Mouse (Mus musculus) G1E (cell line): ENCODE data around the gene Satb1. TPM values are rescaled to one million over a fixed set of nuclear protein-coding genes. Genes with fewer than 3 reads are reported as not detected.

Experiments
- ATAC-seq: 2 replicates; pipeline ENCODE4 v1.8.0; 2016; ENCODE audit warnings: mild to moderate bottlenecking; ENCODE audit not compliant: insufficient number of reproducible peaks, poor library complexity, low FRiP score, severe bottlenecking; ENCODE audit errors: extremely low read depth
- DNase-seq: peaks from one replicate; pipeline ENCODE4 v3.0.0; 2012; ENCODE audit warnings: low spot score
- H3K27me3 ChIP-seq: 2 replicates; pipeline ENCODE4 v1.6.1; 2012; ENCODE audit warnings: mild to moderate bottlenecking, low read length, inconsistent platforms; ENCODE audit not compliant: insufficient read depth
- H3K36me3 ChIP-seq: replicated peaks from 2 replicates; pipeline ENCODE3; 2012; ENCODE audit warnings: mild to moderate bottlenecking, inconsistent platforms
- H3K4me1 ChIP-seq: 2 replicates; pipeline ENCODE4 v1.6.1; 2012; ENCODE audit warnings: low read depth, low read length, inconsistent platforms, mixed read lengths; ENCODE audit not compliant: insufficient read depth
- H3K4me3 ChIP-seq: 2 replicates; pipeline ENCODE4 v1.5.1; 2012; ENCODE audit warnings: low read depth, mild to moderate bottlenecking, inconsistent platforms, low read length, moderate library complexity, mixed read lengths
- H3K9me3 ChIP-seq: replicated peaks from 2 replicates; pipeline ENCODE4 v1.6.1; 2012; ENCODE audit warnings: inconsistent platforms
- CTCF ChIP-seq: IDR thresholded peaks from 2 replicates; pipeline ENCODE4 v1.5.1; 2012; ENCODE audit warnings: low read depth, low read length, inconsistent platforms, mixed read lengths
- GATA1 ChIP-seq: IDR thresholded peaks from 2 replicates; pipeline ENCODE4 v1.6.1; 2012; ENCODE audit warnings: borderline replicate concordance, low read length, inconsistent platforms, mixed read lengths
- GATA2 ChIP-seq: IDR thresholded peaks from 2 replicates; pipeline ENCODE4 v1.6.1; 2012; ENCODE audit warnings: low read depth, low read length, inconsistent platforms, borderline replicate concordance
- POLR2AphosphoS5 ChIP-seq: IDR thresholded peaks from 2 replicates; pipeline ENCODE4 v1.6.1; 2012; ENCODE audit warnings: low read depth, low read length, inconsistent platforms; ENCODE audit not compliant: insufficient replicate concordance
- TAL1 ChIP-seq: conservative IDR thresholded peaks from 2 replicates; pipeline ENCODE4 v1.6.1; 2012; ENCODE audit warnings: low read depth, low read length, inconsistent platforms, mixed read lengths
- polyA plus RNA-seq: library from polyadenylated mRNA; stranded (reverse); fragments of >175 nt; gene quantifications from 2 replicates; pipeline ENCODE4 v1.2.3, GENCODE M21; 2012
- total RNA-seq, 2 experiments: library from RNA; stranded (forward) in 1 of 2; stranded (reverse) in 1 of 2; fragments of 200-1000 nt in 1 of 2; fragments of >200 nt in 1 of 2; fragmentation: Nextera tagmentation in 1 of 2; gene quantifications; 2 replicates each; pipeline ENCODE4 v1.2.3; 2014 to 2017

Gene Satb1
- total and polyA plus RNA-seq, 3 experiments, result 0.22 TPM; not detected in 2

DNA sequence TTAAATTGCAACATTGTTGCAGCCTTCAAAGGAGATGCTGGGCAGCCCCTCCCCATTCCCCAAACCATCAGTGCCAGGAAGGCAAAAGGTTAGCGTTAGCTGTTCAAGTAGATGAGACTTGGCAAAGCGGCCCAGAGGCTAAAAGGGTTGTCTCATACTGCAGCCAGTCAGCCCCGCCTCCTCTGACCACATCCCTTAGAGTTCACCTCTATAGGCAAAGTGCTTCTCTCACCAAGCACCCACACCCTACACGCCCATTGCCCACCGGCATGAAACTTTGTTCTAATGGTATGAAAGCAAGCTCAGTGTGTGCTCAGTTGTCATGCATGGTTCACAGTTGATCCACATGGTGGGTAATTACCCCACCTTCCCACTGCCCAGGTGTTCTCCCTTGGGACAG, 43.4 kb upstream of the Satb1 start:
- ATAC-seq (no peak), DNase-seq (no peak)
- H3K4me3 ChIP-seq, result no peak overlapping the region
- H3K36me3 ChIP-seq, result no peaks in the 10 kb centered on the region
- H3K27me3 ChIP-seq, result no peaks in the 10 kb centered on the region
- peaks cover 29% of the 10 kb centered on the region for H3K9me3 ChIP-seq
- TF ChIP-seq TAL1, result no peak
- TF ChIP-seq POLR2AphosphoS5, result no peak
- H3K4me1 ChIP-seq, result no peaks in the 10 kb centered on the region

DNA sequence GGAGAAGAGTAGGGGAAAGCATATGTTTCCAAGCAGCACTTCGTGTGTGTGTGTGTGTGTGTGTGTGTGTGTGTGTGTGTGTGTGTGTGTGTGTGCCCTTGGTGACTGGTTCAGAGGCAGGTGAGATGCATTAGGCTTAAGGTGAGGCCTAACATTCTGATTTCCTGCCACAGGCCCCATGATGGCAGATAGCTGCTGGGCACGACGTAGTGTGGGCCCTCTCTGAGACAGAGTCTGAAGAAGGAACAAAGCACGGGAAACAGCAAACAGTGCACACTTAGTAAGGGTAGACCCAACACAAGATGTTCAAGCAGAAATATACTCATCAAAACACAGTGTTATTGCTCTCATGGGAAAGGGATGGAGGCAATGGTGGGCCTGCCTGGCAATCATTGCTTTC, 24.5 kb upstream of the Satb1 start:
- Histone ChIP-seq H3K4me3 (no peak overlapping the region), H3K4me1 (no peaks in the 10 kb centered on the region), H3K9me3 (peaks cover 33% of the 10 kb centered on the region), H3K27me3 (no peaks in the 10 kb centered on the region), H3K36me3 (no peaks in the 10 kb centered on the region)
- TF ChIP-seq GATA2 (no peak), POLR2AphosphoS5 (no peak), GATA1 (no peak), TAL1 (no peak), CTCF (no peak)
- ATAC-seq (no peak), DNase-seq (no peak)

DNA sequence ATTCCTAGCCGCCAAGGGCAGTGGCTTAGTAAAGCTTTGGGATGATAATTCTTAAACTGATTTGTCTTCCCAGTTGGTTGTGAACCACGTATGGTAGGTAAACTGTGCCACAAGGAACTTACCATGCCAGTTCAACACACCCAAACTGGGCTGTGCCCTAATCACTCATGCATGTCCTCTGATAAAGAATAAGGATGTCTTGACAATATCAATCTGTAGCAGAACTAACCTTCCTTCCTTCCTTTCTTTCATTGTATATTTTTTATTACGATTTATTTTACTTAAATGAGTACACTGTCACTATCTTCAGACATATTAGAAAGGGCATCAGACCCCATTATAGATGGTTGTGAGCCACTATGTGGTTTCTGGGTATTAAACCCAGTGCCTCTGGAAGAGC, 23.2 kb upstream of the Satb1 start:
- ATAC-seq (no peak), DNase-seq (no peak)
- Histone ChIP-seq H3K4me1 (no peaks in the 10 kb centered on the region), H3K36me3 (no peaks in the 10 kb centered on the region), H3K4me3 (no peak overlapping the region), H3K27me3 (no peaks in the 10 kb centered on the region), H3K9me3 (peaks cover 33% of the 10 kb centered on the region)
- no peak for TF ChIP-seq POLR2AphosphoS5
- no peak for TF ChIP-seq TAL1
- no peak for TF ChIP-seq GATA1
- TF ChIP-seq CTCF, result no peak
- no peak for TF ChIP-seq GATA2

DNA sequence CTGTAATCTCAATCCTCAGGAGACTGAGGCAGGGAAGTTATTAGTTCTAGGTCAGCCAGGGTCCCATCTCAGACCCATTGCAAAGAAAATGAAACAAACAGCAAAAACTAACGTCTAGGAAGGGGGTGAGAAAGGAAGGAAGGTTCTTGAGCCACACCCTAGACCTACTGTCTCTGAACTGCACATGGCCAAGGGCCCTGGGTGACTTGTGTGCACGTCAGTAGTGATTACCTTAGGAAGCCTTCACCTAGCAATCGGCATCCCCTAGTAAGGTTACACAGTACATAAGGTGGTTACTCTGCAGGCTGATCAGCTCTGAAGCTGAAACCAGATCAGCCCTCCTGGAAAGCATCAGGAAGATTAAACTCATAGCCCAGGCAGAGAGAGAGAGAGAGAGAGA, 22.2 kb upstream of the Satb1 start:
- H3K4me1 ChIP-seq, result no peaks in the 10 kb centered on the region
- ATAC-seq, result no peak
- H3K4me3 ChIP-seq, result no peak overlapping the region
- peaks cover 33% of the 10 kb centered on the region for H3K9me3 ChIP-seq
- H3K36me3 ChIP-seq, result no peaks in the 10 kb centered on the region
- no peaks in the 10 kb centered on the region for H3K27me3 ChIP-seq
- no peak for TF ChIP-seq GATA2
- no peak for TF ChIP-seq CTCF
- TF ChIP-seq GATA1, result no peak
- no peak for TF ChIP-seq POLR2AphosphoS5
- no peak for TF ChIP-seq TAL1
- DNase-seq, result no peak

DNA sequence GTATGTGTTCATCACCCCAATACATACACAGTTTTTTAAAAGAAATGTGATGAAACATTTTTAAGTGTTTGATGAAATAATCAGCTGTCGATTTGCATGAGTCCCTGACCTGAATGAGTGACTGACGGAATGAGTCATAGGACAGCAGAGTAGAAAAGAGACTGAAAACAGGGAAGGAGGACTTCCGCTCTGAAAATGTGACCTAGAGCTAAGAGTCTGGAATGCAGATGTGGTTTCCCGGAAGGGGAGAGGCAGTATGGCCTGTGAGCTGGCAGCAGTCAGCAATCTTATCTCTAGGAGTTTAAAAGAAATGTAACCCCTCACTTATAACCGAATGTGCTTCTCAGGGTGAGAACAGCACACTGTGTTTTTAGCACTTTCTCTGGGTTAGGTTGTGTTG, 20.9 kb upstream of the Satb1 start:
- no peaks in the 10 kb centered on the region for H3K27me3 ChIP-seq
- H3K4me3 ChIP-seq, result no peak overlapping the region
- H3K9me3 ChIP-seq, result peaks cover 30% of the 10 kb centered on the region
- ATAC-seq (no peak), DNase-seq (no peak)
- TF ChIP-seq TAL1 (no peak), POLR2AphosphoS5 (no peak), GATA1 (no peak), GATA2 (no peak), CTCF (no peak)
- H3K36me3 ChIP-seq, result no peaks in the 10 kb centered on the region
- no peaks in the 10 kb centered on the region for H3K4me1 ChIP-seq

- TF ChIP-seq GATA2 (no peak), CTCF (no peak), POLR2AphosphoS5 (no peak), TAL1 (no peak), GATA1 (no peak)
- Histone ChIP-seq H3K9me3 (peaks cover 37% of the 10 kb centered on the region), H3K36me3 (no peaks in the 10 kb centered on the region), H3K27me3 (no peaks in the 10 kb centered on the region), H3K4me1 (no peaks in the 10 kb centered on the region), H3K4me3 (no peak overlapping the region)
- no peak for DNase-seq
- no peak for ATAC-seq
Observed at GRCm38 (mm10) chr17:51840596-51840995, 7.5 kb upstream of the Satb1 start.

- Histone ChIP-seq H3K4me1 (no peaks in the 10 kb centered on the region), H3K4me3 (no peak overlapping the region), H3K9me3 (peaks cover 32% of the 10 kb centered on the region), H3K27me3 (no peaks in the 10 kb centered on the region), H3K36me3 (no peaks in the 10 kb centered on the region)
- TF ChIP-seq POLR2AphosphoS5, result no peak
- no peak for TF ChIP-seq GATA1
- no peak for TF ChIP-seq TAL1
- TF ChIP-seq GATA2, result no peak
- TF ChIP-seq CTCF, result no peak
- no peak for DNase-seq
- ATAC-seq, result no peak
Observed at GRCm38 (mm10) chr17:51839484-51839883, 6.4 kb upstream of the Satb1 start.

GRCm38 (mm10) chr17:51836901-51837300, 3.8 kb upstream of the Satb1 start:
- H3K27me3 ChIP-seq, result no peaks in the 10 kb centered on the region
- H3K9me3 ChIP-seq, result peaks cover 51% of the 10 kb centered on the region
- ATAC-seq (no peak), DNase-seq (no peak)
- TF ChIP-seq GATA2, result no peak
- no peak for TF ChIP-seq GATA1
- no peak for TF ChIP-seq POLR2AphosphoS5
- no peak for TF ChIP-seq CTCF
- no peak for TF ChIP-seq TAL1
- no peaks in the 10 kb centered on the region for H3K36me3 ChIP-seq
- H3K4me3 ChIP-seq, result no peak overlapping the region
- no peaks in the 10 kb centered on the region for H3K4me1 ChIP-seq
